Mouse (Mus musculus): Measurements from ENCODE around the gene Top2a. TPM values are rescaled to one million over a fixed set of nuclear protein-coding genes. Genes with fewer than 3 reads are reported as not detected.

Gene Top2a
- polyA plus RNA-seq, 1 experiment from 2014 or later = 190 TPM

GRCm38 (mm10) chr11:98959437-98960312 lies 64.3 kb downstream of the Top2a start:
- H3K27me3 ChIP-seq (replicated peaks) = no peaks in the 10 kb centered on the region
- under 1% methylated on average over 42 of the region's 43 CpGs for WGBS
- no peaks in the 10 kb centered on the region for H3K9me3 ChIP-seq
- H3K36me3 ChIP-seq = no peaks in the 10 kb centered on the region
- peak overlapping the region; percentile 84 for H3K9ac ChIP-seq
- H3K4me1 ChIP-seq = peaks cover 68% of the 10 kb centered on the region
- peak overlapping the region; percentile 96 for H3K4me2 ChIP-seq (replicated peaks)
- H3K27ac ChIP-seq = peak overlapping the region; percentile 93
- peak overlapping the region; percentile 90 for H3K4me3 ChIP-seq
- peak; percentile 34 for ATAC-seq (ENCODE audit: low FRiP score, low read depth)

- ATAC-seq (ENCODE audit: low FRiP score, low read depth) = no peak
These were observed 67.6 kb downstream of the Top2a start for GRCm38 (mm10) chr11:98956340-98956739.

DNA sequence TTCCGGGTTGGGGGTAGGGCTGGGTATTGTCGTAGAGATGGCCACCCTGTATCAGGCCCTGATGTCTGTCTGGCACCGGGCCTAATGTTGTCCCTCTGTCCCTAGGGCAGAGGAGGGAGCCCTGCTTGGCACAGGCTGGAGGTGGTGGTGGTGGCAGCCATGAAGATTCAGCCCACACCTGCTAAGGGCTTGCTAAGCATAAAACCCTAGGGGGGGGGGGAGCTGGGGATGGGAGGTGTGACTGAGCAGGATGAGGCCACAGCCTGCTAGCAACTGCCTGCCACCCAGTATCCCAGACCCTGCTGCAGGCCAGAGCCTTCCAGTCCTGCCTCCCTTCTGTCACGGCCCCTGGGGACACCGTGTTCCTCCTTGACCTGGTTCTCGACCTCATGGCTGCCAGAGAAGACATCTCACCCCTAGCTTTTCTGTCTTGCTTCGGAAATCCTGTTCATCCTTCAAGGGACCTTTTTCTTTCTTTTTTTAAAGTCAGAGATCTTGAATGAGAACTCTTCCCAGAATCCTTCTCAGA lies 68.2 kb downstream of the Top2a start:
- peak overlapping the region; percentile 39; the same call in 1 of the 2 replicates for H3K27ac ChIP-seq
- no peak overlapping the region for H3K4me3 ChIP-seq
- H3K4me2 ChIP-seq (replicated peaks) = peak overlapping the region; percentile 46
- no peaks in the 10 kb centered on the region for H3K9me3 ChIP-seq
- peaks cover 10% of the 10 kb centered on the region; the same call in 1 of the 2 replicates for H3K36me3 ChIP-seq
- H3K27me3 ChIP-seq (replicated peaks) = no peaks in the 10 kb centered on the region
- peak overlapping the region; percentile 21; the same call in 1 of the 2 replicates for H3K9ac ChIP-seq
- peaks cover 61% of the 10 kb centered on the region for H3K4me1 ChIP-seq
- WGBS = 31% methylated on average over 6 of the region's 7 CpGs
- ATAC-seq (ENCODE audit: low FRiP score, low read depth) = no peak

More at GRCm38 (mm10) chr11:98956340-98956739, 67.6 kb downstream of the Top2a start:
- no peak overlapping the region for H3K4me3 ChIP-seq
- WGBS = 72% methylated on average over 10 of the region's 10 CpGs
- H3K9ac ChIP-seq = no peak overlapping the region
- no peaks in the 10 kb centered on the region for H3K27me3 ChIP-seq (replicated peaks)
- peaks cover 5% of the 10 kb centered on the region; the same call in 1 of the 2 replicates for H3K36me3 ChIP-seq
- no peak overlapping the region for H3K4me2 ChIP-seq (replicated peaks)
- no peaks in the 10 kb centered on the region for H3K9me3 ChIP-seq
- H3K4me1 ChIP-seq = peaks cover 58% of the 10 kb centered on the region
- H3K27ac ChIP-seq = no peak overlapping the region

GRCm38 (mm10) chr11:98954801-98955706 lies 68.9 kb downstream of the Top2a start:
- H3K4me1 ChIP-seq = peaks cover 61% of the 10 kb centered on the region
- H3K4me3 ChIP-seq = no peak overlapping the region
- H3K9ac ChIP-seq = peak overlapping the region; percentile 30; the same call in 1 of the 2 replicates
- H3K27me3 ChIP-seq (replicated peaks) = no peaks in the 10 kb centered on the region
- ATAC-seq (ENCODE audit: low FRiP score, low read depth) = peak; percentile 14; the same call in 1 of the 2 replicates
- H3K9me3 ChIP-seq = no peaks in the 10 kb centered on the region
- peak overlapping the region; percentile 39 for H3K27ac ChIP-seq
- peak overlapping the region; percentile 46 for H3K4me2 ChIP-seq (replicated peaks)
- H3K36me3 ChIP-seq = peaks cover 11% of the 10 kb centered on the region
- 13% methylated on average over 17 of the region's 17 CpGs for WGBS

DNA sequence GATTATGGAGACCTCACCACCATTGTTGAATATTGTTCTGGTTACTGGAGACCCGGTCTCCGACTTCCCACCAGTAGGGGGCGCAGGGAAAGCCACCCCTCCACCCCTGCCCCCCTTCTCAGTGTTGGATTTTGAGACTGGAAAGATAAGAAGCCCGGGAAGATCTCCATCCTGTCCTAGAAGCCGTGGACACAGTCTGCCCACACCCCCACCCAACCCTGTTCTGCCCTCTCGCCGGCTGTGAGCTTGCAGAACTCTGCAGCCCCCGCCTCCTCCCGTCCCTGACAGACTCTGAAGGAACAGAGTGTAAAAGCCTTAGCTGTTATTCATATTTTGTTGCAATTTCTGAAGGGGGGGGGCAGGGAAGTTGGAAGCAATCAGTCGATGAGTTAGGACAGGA lies 69.6 kb downstream of the Top2a start:
- Histone ChIP-seq H3K9me3 (no peaks in the 10 kb centered on the region), H3K27me3 (replicated peaks) (no peaks in the 10 kb centered on the region), H3K36me3 (peaks cover 11% of the 10 kb centered on the region), H3K9ac (peak overlapping the region; percentile 30; the same call in 1 of the 2 replicates), H3K4me3 (0 out of 2 replicates have a peak overlapping the region, but pooled peaks have one; percentile 9), H3K4me2 (replicated peaks) (peak overlapping the region; percentile 46), H3K4me1 (peaks cover 61% of the 10 kb centered on the region), H3K27ac (peak overlapping the region; percentile 39)
- peak; percentile 52 for ATAC-seq (ENCODE audit: low FRiP score, low read depth)
- 4% methylated on average over 10 of the region's 10 CpGs for WGBS

- WGBS = 36% methylated on average over 13 of the region's 13 CpGs
- no peak overlapping the region for H3K4me3 ChIP-seq
- ATAC-seq (ENCODE audit: low FRiP score, low read depth) = no peak
- no peaks in the 10 kb centered on the region for H3K9me3 ChIP-seq
- peak overlapping the region; percentile 39; the same call in 1 of the 2 replicates for H3K27ac ChIP-seq
- no peaks in the 10 kb centered on the region for H3K27me3 ChIP-seq (replicated peaks)
- H3K9ac ChIP-seq = no peak overlapping the region
- peaks cover 11% of the 10 kb centered on the region for H3K36me3 ChIP-seq
- H3K4me2 ChIP-seq (replicated peaks) = peak overlapping the region; percentile 46
- peaks cover 58% of the 10 kb centered on the region for H3K4me1 ChIP-seq
These were observed 70.1 kb downstream of the Top2a start for GRCm38 (mm10) chr11:98953835-98954320.

DNA sequence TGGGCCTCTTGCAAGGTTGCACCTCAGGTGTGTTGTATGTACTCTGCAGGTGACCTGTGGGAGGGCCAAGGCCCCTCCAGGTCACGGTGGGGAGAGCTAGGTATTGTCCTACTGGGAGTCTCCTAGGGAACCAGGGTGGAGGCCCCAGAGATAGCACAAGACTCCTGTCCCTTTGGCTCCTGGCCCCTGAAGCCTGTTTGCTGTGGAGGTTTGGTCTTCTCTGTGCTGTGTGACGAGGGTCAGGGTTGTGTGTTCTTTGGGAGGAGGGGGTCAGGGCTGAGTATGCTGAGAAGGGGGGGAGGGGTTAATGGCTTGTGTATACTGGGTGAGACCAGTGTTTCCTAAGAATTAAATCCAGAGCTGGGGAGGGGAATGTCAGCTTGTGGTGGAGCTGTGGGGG lies 70.6 kb downstream of the Top2a start:
- Histone ChIP-seq H3K27me3 (replicated peaks) (no peaks in the 10 kb centered on the region), H3K4me2 (replicated peaks) (peak overlapping the region; percentile 46), H3K4me1 (peaks cover 57% of the 10 kb centered on the region), H3K9ac (no peak overlapping the region), H3K36me3 (peaks cover 11% of the 10 kb centered on the region), H3K9me3 (no peaks in the 10 kb centered on the region), H3K4me3 (no peak overlapping the region), H3K27ac (no peak overlapping the region)
- no peak for ATAC-seq (ENCODE audit: low FRiP score, low read depth)
- WGBS = 4% methylated on average over 2 of the region's 2 CpGs

GRCm38 (mm10) chr11:98952736-98953135 lies 71.3 kb downstream of the Top2a start:
- no peak for ATAC-seq (ENCODE audit: low FRiP score, low read depth)
- WGBS = 66% methylated on average over 2 of the region's 2 CpGs
- Histone ChIP-seq H3K9me3 (no peaks in the 10 kb centered on the region), H3K27me3 (replicated peaks) (no peaks in the 10 kb centered on the region), H3K4me3 (no peak overlapping the region), H3K36me3 (peaks cover 11% of the 10 kb centered on the region), H3K9ac (no peak overlapping the region), H3K4me1 (peaks cover 59% of the 10 kb centered on the region), H3K27ac (no peak overlapping the region), H3K4me2 (replicated peaks) (no peak overlapping the region)

DNA sequence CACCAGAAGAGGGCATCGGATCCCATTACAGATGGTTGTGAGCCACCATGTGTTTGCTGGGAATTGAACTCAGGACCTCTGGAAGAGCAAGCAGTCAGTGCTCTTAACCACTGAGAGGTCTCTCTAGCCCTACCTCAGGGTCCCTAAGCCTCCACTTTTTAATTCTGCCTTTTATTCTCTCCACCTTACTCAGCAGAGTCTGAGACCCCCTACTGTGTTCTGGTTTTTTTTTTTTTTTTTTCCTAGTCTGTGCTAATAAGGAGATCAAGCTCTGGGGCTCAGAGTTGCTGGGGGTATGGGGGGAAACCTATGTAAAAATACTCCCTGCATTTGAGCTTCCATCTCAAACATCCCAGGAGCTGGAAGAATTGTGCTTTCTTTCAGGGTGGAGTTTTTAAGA lies 71.9 kb downstream of the Top2a start:
- no peak overlapping the region for H3K4me3 ChIP-seq
- ATAC-seq (ENCODE audit: low FRiP score, low read depth) = no peak
- peaks cover 65% of the 10 kb centered on the region for H3K4me1 ChIP-seq
- 100% methylated on average over 1 of the region's 1 CpGs for WGBS
- H3K4me2 ChIP-seq (replicated peaks) = no peak overlapping the region
- H3K27ac ChIP-seq = no peak overlapping the region
- no peak overlapping the region for H3K9ac ChIP-seq
- H3K9me3 ChIP-seq = no peaks in the 10 kb centered on the region
- peaks cover 11% of the 10 kb centered on the region for H3K36me3 ChIP-seq
- H3K27me3 ChIP-seq (replicated peaks) = no peaks in the 10 kb centered on the region

GRCm38 (mm10) chr11:98951026-98951906 lies 72.7 kb downstream of the Top2a start:
- Histone ChIP-seq H3K4me3 (no peak overlapping the region), H3K9me3 (no peaks in the 10 kb centered on the region), H3K9ac (0 out of 2 replicates have a peak overlapping the region, but pooled peaks have one; percentile 9), H3K4me2 (replicated peaks) (no peak overlapping the region), H3K4me1 (peaks cover 62% of the 10 kb centered on the region), H3K27ac (no peak overlapping the region), H3K36me3 (peaks cover 11% of the 10 kb centered on the region), H3K27me3 (replicated peaks) (no peaks in the 10 kb centered on the region)
- ATAC-seq (ENCODE audit: low FRiP score, low read depth) = no peak
- WGBS = 79% methylated on average over 16 of the region's 16 CpGs

- no peak overlapping the region for H3K27ac ChIP-seq
- WGBS = 82% methylated on average over 9 of the region's 9 CpGs
- H3K36me3 ChIP-seq = peaks cover 11% of the 10 kb centered on the region
- ATAC-seq (ENCODE audit: low FRiP score, low read depth) = no peak
- no peaks in the 10 kb centered on the region for H3K9me3 ChIP-seq
- no peak overlapping the region for H3K4me2 ChIP-seq (replicated peaks)
- peaks cover 55% of the 10 kb centered on the region for H3K4me1 ChIP-seq
- no peak overlapping the region for H3K4me3 ChIP-seq
- no peaks in the 10 kb centered on the region for H3K27me3 ChIP-seq (replicated peaks)
- H3K9ac ChIP-seq = no peak overlapping the region
These were observed 73.5 kb downstream of the Top2a start for GRCm38 (mm10) chr11:98950484-98950883.
